Mouse (Mus musculus): ENCODE data around the gene Gbp5. TPM values are rescaled to one million over a fixed set of nuclear protein-coding genes. Genes with fewer than 3 reads are reported as not detected.

Gbp5 gene
- total RNA-seq (2012; rRNA removed): not detected in 2 replicates

- H3K4me3 ChIP-seq (ENCODE audit: insufficient read depth in 1 of 2, low read depth in 1 of 2, low read length in 2 of 2, poor library complexity in 1 of 2, severe bottlenecking in 1 of 2): no peak within 1 kb of the TSS
- peak; percentile 34 for DNase-seq (ENCODE audit: low read depth, low spot score)
- in situ Hi-C loops (cut with MboI; ENCODE audit: low sequenced_read_pairs in 2 of 2, unreplicated experiment in 2 of 2): loop anchor here (10.0 to 25.0 kb wide), 3 partner anchors 211 to 251 kb away; partner anchors contain the start of gene Kyat3 (in 2 of the 2)
- H3K9ac ChIP-seq (ENCODE audit: insufficient read depth, low read depth, low read length, poor library complexity, severe bottlenecking): no peak within 1 kb of the TSS
- no peak for TF ChIP-seq HCFC1 (IDR thresholded peaks at IDR 0.05; ENCODE audit: borderline replicate concordance, insufficient read depth, low read length)
- no peak for TF ChIP-seq ZNF384 (IDR thresholded peaks at IDR 0.05; ENCODE audit: low read depth, low read length)
- TF ChIP-seq ZC3H11A (IDR thresholded peaks at IDR 0.05; ENCODE audit: borderline replicate concordance, low read depth, low read length): no peak
- TF ChIP-seq CHD2 (IDR thresholded peaks at IDR 0.05; ENCODE audit: low read depth, low read length): no peak
- TF ChIP-seq MAFK (IDR thresholded peaks at IDR 0.05; ENCODE audit: insufficient read depth, low read depth, low read length): no peak
- no peaks in the 10 kb centered on the region for H3K36me3 ChIP-seq (ENCODE audit: control insufficient read depth, insufficient read depth, low read length, poor library complexity, severe bottlenecking)
- no peaks in the 10 kb centered on the region for H3K9me3 ChIP-seq (ENCODE audit: control insufficient read depth, insufficient read depth, low read depth, low read length)
- H3K27ac ChIP-seq (ENCODE audit: insufficient read depth, low read depth, low read length, poor library complexity, severe bottlenecking): no peak within 1 kb of the TSS
- peaks cover 0 to 4% of the 10 kb centered on the region in 2 experiments; a peak in 1 of 4 replicates for H3K4me1 ChIP-seq (ENCODE audit: control insufficient read depth in 2 of 2, insufficient read depth in 2 of 2, low read length in 2 of 2, poor library complexity in 1 of 2)
Measured at GRCm38 (mm10) chr3:142493536-142494061, at the start of gene Gbp5. Gbp5 (plus strand) TSS chr3:142493978.

GRCm38 (mm10) chr3:142454198-142454597, 39.6 kb upstream of the Gbp5 start:
- DNase-seq (ENCODE audit: low read depth, low spot score): no peak
- Histone ChIP-seq H3K4me3 (ENCODE audit: insufficient read depth in 1 of 2, low read depth in 1 of 2, low read length in 2 of 2, poor library complexity in 1 of 2, severe bottlenecking in 1 of 2) (no peak overlapping the region), H3K9me3 (ENCODE audit: control insufficient read depth, insufficient read depth, low read depth, low read length) (no peaks in the 10 kb centered on the region), H3K9ac (ENCODE audit: insufficient read depth, low read depth, low read length, poor library complexity, severe bottlenecking) (no peak overlapping the region), H3K4me1 (ENCODE audit: control insufficient read depth in 2 of 2, insufficient read depth in 2 of 2, low read length in 2 of 2, poor library complexity in 1 of 2) (no peaks in the 10 kb centered on the region), H3K36me3 (ENCODE audit: control insufficient read depth, insufficient read depth, low read length, poor library complexity, severe bottlenecking) (no peaks in the 10 kb centered on the region), H3K27ac (ENCODE audit: insufficient read depth, low read depth, low read length, poor library complexity, severe bottlenecking) (no peak overlapping the region)
- in situ Hi-C loops (cut with MboI; ENCODE audit: low sequenced_read_pairs in 2 of 2, unreplicated experiment in 2 of 2): no loop called here
- TF ChIP-seq MAFK (IDR thresholded peaks at IDR 0.05; ENCODE audit: insufficient read depth, low read depth, low read length) (no peak), ZNF384 (IDR thresholded peaks at IDR 0.05; ENCODE audit: low read depth, low read length) (no peak), CHD2 (IDR thresholded peaks at IDR 0.05; ENCODE audit: low read depth, low read length) (no peak), HCFC1 (IDR thresholded peaks at IDR 0.05; ENCODE audit: borderline replicate concordance, insufficient read depth, low read length) (no peak), ZC3H11A (IDR thresholded peaks at IDR 0.05; ENCODE audit: borderline replicate concordance, low read depth, low read length) (no peak)

DNA sequence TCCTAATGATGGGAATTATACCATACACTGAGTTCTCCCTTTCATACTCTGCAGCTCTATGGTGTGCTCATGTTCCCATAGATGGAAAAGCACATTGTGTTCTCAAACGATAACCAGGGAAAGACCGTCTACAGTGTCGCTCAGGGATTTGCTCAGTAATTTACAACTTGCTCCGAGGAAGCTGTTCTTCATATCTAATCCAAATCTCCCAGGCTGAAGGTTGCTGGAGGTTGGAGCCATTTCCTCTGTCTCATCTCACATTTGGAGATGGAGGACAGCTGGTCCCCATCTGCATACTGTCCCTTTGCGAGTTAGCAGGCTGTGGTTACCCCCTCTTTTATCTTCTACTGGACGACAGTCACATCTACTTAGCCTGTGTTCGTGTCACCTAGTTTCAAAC, 34.5 kb upstream of the Gbp5 start:
- TF ChIP-seq ZC3H11A (IDR thresholded peaks at IDR 0.05; ENCODE audit: borderline replicate concordance, low read depth, low read length) (no peak), CHD2 (IDR thresholded peaks at IDR 0.05; ENCODE audit: low read depth, low read length) (no peak), MAFK (IDR thresholded peaks at IDR 0.05; ENCODE audit: insufficient read depth, low read depth, low read length) (no peak), HCFC1 (IDR thresholded peaks at IDR 0.05; ENCODE audit: borderline replicate concordance, insufficient read depth, low read length) (no peak), ZNF384 (IDR thresholded peaks at IDR 0.05; ENCODE audit: low read depth, low read length) (no peak)
- Histone ChIP-seq H3K9me3 (ENCODE audit: control insufficient read depth, insufficient read depth, low read depth, low read length) (no peaks in the 10 kb centered on the region), H3K9ac (ENCODE audit: insufficient read depth, low read depth, low read length, poor library complexity, severe bottlenecking) (no peak overlapping the region), H3K27ac (ENCODE audit: insufficient read depth, low read depth, low read length, poor library complexity, severe bottlenecking) (no peak overlapping the region), H3K4me1 (ENCODE audit: control insufficient read depth in 2 of 2, insufficient read depth in 2 of 2, low read length in 2 of 2, poor library complexity in 1 of 2) (no peaks in the 10 kb centered on the region), H3K36me3 (ENCODE audit: control insufficient read depth, insufficient read depth, low read length, poor library complexity, severe bottlenecking) (no peaks in the 10 kb centered on the region), H3K4me3 (ENCODE audit: insufficient read depth in 1 of 2, low read depth in 1 of 2, low read length in 2 of 2, poor library complexity in 1 of 2, severe bottlenecking in 1 of 2) (no peak overlapping the region)
- in situ Hi-C loops (cut with MboI; ENCODE audit: low sequenced_read_pairs in 2 of 2, unreplicated experiment in 2 of 2): no loop called here
- no peak for DNase-seq (ENCODE audit: low read depth, low spot score)

GRCm38 (mm10) chr3:142462764-142463751, 30.7 kb upstream of the Gbp5 start:
- no peak for TF ChIP-seq ZNF384 (IDR thresholded peaks at IDR 0.05; ENCODE audit: low read depth, low read length)
- TF ChIP-seq CHD2 (IDR thresholded peaks at IDR 0.05; ENCODE audit: low read depth, low read length): no peak
- TF ChIP-seq MAFK (IDR thresholded peaks at IDR 0.05; ENCODE audit: insufficient read depth, low read depth, low read length): no peak
- TF ChIP-seq ZC3H11A (IDR thresholded peaks at IDR 0.05; ENCODE audit: borderline replicate concordance, low read depth, low read length): no peak
- TF ChIP-seq HCFC1 (IDR thresholded peaks at IDR 0.05; ENCODE audit: borderline replicate concordance, insufficient read depth, low read length): no peak
- no peaks in the 10 kb centered on the region for H3K9me3 ChIP-seq (ENCODE audit: control insufficient read depth, insufficient read depth, low read depth, low read length)
- no peak for DNase-seq (ENCODE audit: low read depth, low spot score)
- no peak overlapping the region for H3K27ac ChIP-seq (ENCODE audit: insufficient read depth, low read depth, low read length, poor library complexity, severe bottlenecking)
- in situ Hi-C loops (cut with MboI; ENCODE audit: low sequenced_read_pairs in 2 of 2, unreplicated experiment in 2 of 2): no loop called here
- H3K9ac ChIP-seq (ENCODE audit: insufficient read depth, low read depth, low read length, poor library complexity, severe bottlenecking): no peak overlapping the region
- H3K4me1 ChIP-seq (ENCODE audit: control insufficient read depth in 2 of 2, insufficient read depth in 2 of 2, low read length in 2 of 2, poor library complexity in 1 of 2): no peaks in the 10 kb centered on the region
- H3K4me3 ChIP-seq (ENCODE audit: insufficient read depth in 1 of 2, low read depth in 1 of 2, low read length in 2 of 2, poor library complexity in 1 of 2, severe bottlenecking in 1 of 2): no peak overlapping the region
- H3K36me3 ChIP-seq (ENCODE audit: control insufficient read depth, insufficient read depth, low read length, poor library complexity, severe bottlenecking): no peaks in the 10 kb centered on the region

Measured in ES-E14 (cell line).